Mouse (Mus musculus) left cerebral cortex, postnatal 10 days (tissue): ENCODE data around the gene Kctd21. TPM values are rescaled to one million over a fixed set of nuclear protein-coding genes. Genes with fewer than 3 reads are reported as not detected.
A peak's percentile ranks its signal among the peaks of the same experiment; 100 is the strongest.

Experiments used
- DNase-seq, 2 experiments: peaks; one replicate each; pipeline ENCODE4 v3.0.0; 2021 to 2022; ENCODE audit warnings: low spot score in 2 of 2, mixed read lengths in 1 of 2; ENCODE audit errors: extremely low spot score in 1 of 2
- intact Hi-C: fragments of 180-260 bp; cut with DNase I; formaldehyde crosslinking; loops from one replicate; pipeline ENCODE4 v1.15.1; 2025
- total RNA-seq, 2 experiments: library from RNA; stranded (reverse); gene quantifications; 2 replicates each; pipeline ENCODE4 v1.2.3; 2021

Kctd21 gene
- total RNA-seq, 2 experiments from 2014 or later = 7.4 to 7.6 TPM

DNA sequence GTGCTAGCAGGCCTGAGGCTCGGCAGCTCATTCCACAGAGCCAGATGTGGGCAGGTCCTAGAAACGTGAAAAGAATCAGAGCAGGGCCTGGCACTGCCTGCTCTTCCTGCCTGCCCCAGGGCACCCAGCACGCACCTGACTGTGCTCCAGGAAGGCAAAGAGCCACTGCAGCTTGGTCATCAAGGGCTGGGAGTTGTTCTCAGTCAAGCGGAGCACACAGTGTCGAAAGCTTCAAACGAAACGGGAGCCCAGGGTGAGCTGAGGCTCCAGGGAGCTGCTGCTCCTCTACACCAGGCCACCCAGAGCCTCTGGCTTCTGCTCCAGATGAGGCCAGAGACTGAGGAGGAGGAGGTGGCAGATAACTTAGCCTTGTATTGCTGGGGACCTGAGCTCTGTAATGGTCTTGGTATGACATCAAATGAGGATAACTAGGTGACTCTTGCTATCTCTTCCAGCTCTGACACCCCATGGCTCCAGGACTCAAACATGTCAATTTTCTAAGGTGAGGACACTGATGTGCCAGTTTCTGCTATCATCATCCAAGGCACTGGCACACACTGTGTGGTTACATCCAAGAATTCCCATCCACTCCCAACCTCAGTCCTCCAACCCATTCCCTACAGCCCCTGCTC lies 18.6 kb upstream of the Kctd21 start:
- intact Hi-C loops = no loop called here
- DNase-seq = peak in 1 of 2 experiments; percentile 13

DNA sequence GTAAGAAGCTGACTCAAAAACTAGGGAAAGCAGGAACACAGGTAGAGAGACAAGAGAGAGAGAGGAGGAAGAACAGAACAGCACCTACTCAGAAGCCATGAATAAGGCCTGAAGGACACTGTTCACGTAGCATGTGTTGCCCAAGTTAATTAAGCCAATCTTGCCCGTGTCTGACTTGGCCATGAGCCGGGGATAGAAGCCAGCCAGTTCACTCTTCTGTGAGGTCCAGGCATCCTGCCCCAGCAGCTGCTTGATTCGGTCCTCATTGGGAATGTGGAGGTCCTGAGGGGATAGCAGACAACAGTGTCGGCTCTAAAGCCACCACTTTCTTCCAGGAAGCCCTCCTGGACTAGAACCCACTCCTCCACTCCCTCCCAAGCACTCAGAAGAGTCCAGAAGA lies 17.5 kb upstream of the Kctd21 start:
- peak in 1 of 2 experiments; percentile 9 for DNase-seq
- intact Hi-C loops = no loop called here

GRCm38 (mm10) chr7:97315656-97316055 lies 16.5 kb upstream of the Kctd21 start:
- intact Hi-C loops = no loop called here
- peak in 1 of 2 experiments; percentile 8 for DNase-seq

- peak in 1 of 2 experiments; percentile 7 for DNase-seq
- intact Hi-C loops = no loop called here
These were observed 14.4 kb upstream of the Kctd21 start for GRCm38 (mm10) chr7:97317706-97318105.

DNA sequence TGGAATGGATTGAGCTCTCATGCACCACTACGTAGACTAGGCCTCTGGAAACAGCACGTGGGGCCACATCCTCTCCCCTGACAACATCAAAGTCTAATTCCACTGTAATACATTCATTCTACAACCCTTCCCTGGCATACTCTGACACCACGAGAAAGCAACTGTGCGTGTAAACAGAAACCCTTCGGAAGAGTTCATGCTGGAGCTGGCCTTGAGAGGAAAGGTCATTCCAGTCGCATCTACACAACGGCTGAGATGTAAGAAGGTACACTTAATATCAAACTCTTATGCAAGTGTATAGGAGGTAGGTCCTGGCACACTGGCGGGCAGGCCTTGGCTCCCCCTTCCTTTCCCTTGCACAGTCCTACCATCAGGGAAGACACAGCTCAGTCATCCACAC lies 7.8 kb upstream of the Kctd21 start:
- DNase-seq = no peak
- intact Hi-C loops = no loop called here

GRCm38 (mm10) chr7:97325156-97325985 lies 6.8 kb upstream of the Kctd21 start:
- intact Hi-C loops = no loop called here
- peak in 1 of 2 experiments; percentile 79 for DNase-seq

DNA sequence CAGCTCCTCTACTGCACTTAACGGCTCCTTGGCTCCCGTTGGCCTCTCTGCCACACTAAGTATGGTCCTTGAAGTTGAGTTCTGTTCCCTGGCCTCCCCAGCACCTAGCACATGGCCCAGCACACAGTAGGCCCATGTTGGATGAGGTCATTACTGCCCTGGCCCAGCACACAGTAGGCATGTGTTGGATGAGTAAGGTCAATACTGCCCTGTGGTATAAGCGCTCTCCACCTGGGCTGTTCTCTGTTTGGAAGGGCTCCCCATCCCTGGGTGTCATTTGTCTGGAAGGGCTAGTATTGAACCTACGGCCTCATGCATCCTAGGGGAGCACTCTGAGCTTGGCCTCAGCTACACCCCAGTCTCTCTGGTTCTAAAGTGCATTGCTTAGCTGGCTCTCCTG lies 4.8 kb upstream of the Kctd21 start:
- DNase-seq = no peak
- intact Hi-C loops = no loop called here

- intact Hi-C loops = no loop called here
- no peak for DNase-seq
These were observed 3.1 kb upstream of the Kctd21 start for GRCm38 (mm10) chr7:97328891-97329588.

DNA sequence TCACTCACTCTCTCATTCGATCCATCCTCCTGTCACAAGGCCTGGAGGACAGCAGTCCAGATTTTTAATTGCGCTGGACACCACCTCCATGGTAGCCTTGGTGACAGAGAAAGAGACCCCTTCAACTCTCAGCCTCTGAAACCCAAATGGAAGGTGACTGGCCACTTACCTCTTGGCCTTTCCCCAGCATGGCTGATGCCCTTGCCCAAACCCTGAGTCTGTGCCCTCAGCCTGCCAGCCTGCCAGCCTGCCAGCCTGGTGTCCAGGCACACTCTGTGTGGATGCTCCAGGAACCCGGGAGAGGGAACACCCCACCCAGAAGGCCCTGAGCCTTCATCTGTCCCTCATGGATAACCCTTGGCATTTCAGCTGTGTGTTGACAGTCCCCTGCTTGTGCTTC lies 2.5 kb upstream of the Kctd21 start:
- DNase-seq = no peak
- intact Hi-C loops = no loop called here

GRCm38 (mm10) chr7:97330931-97331645 lies 1.0 kb upstream of the Kctd21 start:
- peak in 1 of 2 experiments; percentile 45 for DNase-seq
- intact Hi-C loops = no loop called here

DNA sequence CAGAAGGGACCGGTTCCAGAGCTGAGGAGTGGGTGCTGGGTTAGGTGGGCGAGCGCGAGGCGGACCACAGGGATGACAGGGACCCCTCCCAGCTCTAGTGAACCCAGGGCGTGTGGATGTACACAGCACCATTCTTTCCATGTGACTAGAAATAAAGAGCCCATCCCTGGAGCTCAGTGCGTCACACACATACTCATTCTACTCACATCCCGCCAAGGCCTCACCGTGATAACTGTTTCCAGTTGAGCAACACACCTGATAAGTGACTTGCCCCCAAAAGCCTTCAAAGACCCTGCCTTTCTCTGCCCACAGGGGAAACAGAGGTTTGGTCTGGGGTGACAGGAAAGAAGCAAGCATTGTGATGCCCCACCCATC lies 527 bp downstream of the Kctd21 start:
- DNase-seq = no peak
- intact Hi-C loops = no loop called here

GRCm38 (mm10) chr7:97333113-97333898 lies 1.2 kb downstream of the Kctd21 start:
- DNase-seq = no peak
- intact Hi-C loops = no loop called here

GRCm38 (mm10) chr7:97334406-97334805 lies 2.3 kb downstream of the Kctd21 start:
- intact Hi-C loops = no loop called here
- no peak for DNase-seq

GRCm38 (mm10) chr7:97336678-97337077 lies 4.6 kb downstream of the Kctd21 start:
- DNase-seq = no peak
- intact Hi-C loops = no loop called here

GRCm38 (mm10) chr7:97338593-97338992 lies 6.5 kb downstream of the Kctd21 start:
- no peak for DNase-seq
- intact Hi-C loops = no loop called here

DNA sequence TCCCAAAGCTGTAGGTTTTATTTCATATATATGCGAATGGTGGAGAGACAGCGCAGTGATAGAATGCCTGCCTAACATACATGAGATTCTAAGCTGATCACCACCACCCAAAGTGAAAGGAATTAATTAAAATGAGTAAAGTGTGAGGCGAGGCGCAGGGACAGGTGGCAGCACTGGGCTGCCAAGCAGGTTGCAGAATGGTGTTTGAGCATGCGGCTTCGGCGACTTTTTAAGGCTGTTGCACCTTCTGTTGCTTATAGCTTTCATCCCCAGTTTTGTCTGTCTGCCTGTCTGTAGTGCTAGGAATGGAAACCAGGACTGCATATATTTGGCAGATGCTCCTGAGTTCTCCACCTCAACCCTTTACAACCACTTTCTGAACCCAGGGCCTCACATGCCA lies 7.5 kb downstream of the Kctd21 start:
- DNase-seq = no peak

GRCm38 (mm10) chr7:97340907-97341849 lies 9.1 kb downstream of the Kctd21 start:
- no peak for DNase-seq
- intact Hi-C loops = no loop called here

More for the DNA sequence above, 7.5 kb downstream of the Kctd21 start:
- intact Hi-C loops = no loop called here
